Mouse (Mus musculus): ENCODE results near the gene Thada. TPM values are rescaled to one million over a fixed set of nuclear protein-coding genes. Genes with fewer than 3 reads are reported as not detected.

The Thada gene
- polyA plus RNA-seq, 1 experiment from 2014 or later = 6.1 TPM

- H3K9me3 ChIP-seq = no peaks in the 10 kb centered on the region
- H3K4me2 ChIP-seq = no peak overlapping the region
- H3K9ac ChIP-seq = no peak overlapping the region
- WGBS = 67% methylated on average over 9 of the region's 9 CpGs
- no peak for ATAC-seq (ENCODE audit: low FRiP score)
- H3K4me1 ChIP-seq (replicated peaks) = peaks cover 50% of the 10 kb centered on the region
- H3K36me3 ChIP-seq = no peaks in the 10 kb centered on the region; the same call in 1 of the 2 replicates
- peak overlapping the region; percentile 66 for H3K27ac ChIP-seq
- H3K4me3 ChIP-seq = no peak overlapping the region
- no peaks in the 10 kb centered on the region for H3K27me3 ChIP-seq
Observed at GRCm38 (mm10) chr17:84365006-84365716, 100.8 kb downstream of the Thada start.

GRCm38 (mm10) chr17:84363444-84363843 lies 102.6 kb downstream of the Thada start:
- 34% methylated on average over 2 of the region's 2 CpGs for WGBS
- Histone ChIP-seq H3K27me3 (no peaks in the 10 kb centered on the region), H3K9me3 (no peaks in the 10 kb centered on the region), H3K9ac (no peak overlapping the region), H3K27ac (no peak overlapping the region), H3K36me3 (no peaks in the 10 kb centered on the region; the same call in 1 of the 2 replicates), H3K4me2 (no peak overlapping the region), H3K4me3 (no peak overlapping the region), H3K4me1 (replicated peaks) (peaks cover 41% of the 10 kb centered on the region)
- ATAC-seq (ENCODE audit: low FRiP score) = no peak

DNA sequence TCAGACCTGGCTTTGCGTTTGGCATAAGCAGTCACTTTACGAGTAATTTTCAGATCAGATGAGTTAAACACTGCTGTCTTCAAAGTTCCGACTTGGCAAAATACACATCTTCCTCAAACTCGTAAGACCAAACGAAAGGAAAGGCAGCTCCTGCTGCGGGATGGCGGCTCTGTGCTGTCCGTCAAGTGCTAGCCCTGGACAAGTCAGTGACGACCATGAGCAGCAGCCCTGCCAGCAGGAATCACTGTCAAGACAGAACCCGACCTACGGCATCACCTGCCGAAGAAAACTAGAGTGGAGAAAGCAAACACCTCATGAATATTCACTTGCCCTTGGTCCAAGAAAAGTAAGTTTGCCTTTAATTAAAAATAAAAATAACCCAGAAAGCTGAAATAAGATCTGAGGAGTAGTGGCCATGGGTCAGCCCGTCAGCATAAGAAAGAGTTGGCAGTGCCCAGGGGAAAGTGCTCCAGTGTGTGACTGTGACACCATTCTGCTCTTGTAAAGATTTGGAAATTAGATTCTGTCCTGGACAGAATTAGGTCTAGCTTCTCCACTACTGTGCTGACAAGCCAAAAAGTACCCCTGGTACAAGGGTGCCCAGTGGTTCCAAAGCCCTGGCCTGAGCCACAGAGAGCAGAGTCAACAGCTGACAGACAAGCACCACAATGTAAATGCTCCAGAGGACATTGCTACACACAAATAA lies 103.3 kb downstream of the Thada start:
- Histone ChIP-seq H3K4me1 (replicated peaks) (peaks cover 36% of the 10 kb centered on the region), H3K4me2 (no peak overlapping the region), H3K36me3 (no peaks in the 10 kb centered on the region; the same call in 1 of the 2 replicates), H3K27ac (0 out of 2 replicates have a peak overlapping the region, but pooled peaks have one; percentile 23), H3K4me3 (no peak overlapping the region), H3K9ac (no peak overlapping the region), H3K27me3 (no peaks in the 10 kb centered on the region), H3K9me3 (no peaks in the 10 kb centered on the region)
- ATAC-seq (ENCODE audit: low FRiP score) = no peak
- WGBS = 75% methylated on average over 13 of the region's 13 CpGs

GRCm38 (mm10) chr17:84361006-84361405 lies 105.0 kb downstream of the Thada start:
- Histone ChIP-seq H3K4me1 (replicated peaks) (peaks cover 31% of the 10 kb centered on the region), H3K9me3 (no peaks in the 10 kb centered on the region), H3K36me3 (no peaks in the 10 kb centered on the region; the same call in 1 of the 2 replicates), H3K9ac (no peak overlapping the region), H3K27ac (no peak overlapping the region), H3K4me3 (no peak overlapping the region), H3K4me2 (no peak overlapping the region), H3K27me3 (no peaks in the 10 kb centered on the region)
- 92% methylated on average over 1 of the region's 1 CpGs for WGBS
- no peak for ATAC-seq (ENCODE audit: low FRiP score)

- no peak for ATAC-seq (ENCODE audit: low FRiP score)
- WGBS = 82% methylated on average over 7 of the region's 7 CpGs
- no peaks in the 10 kb centered on the region; the same call in 1 of the 2 replicates for H3K36me3 ChIP-seq
- no peak overlapping the region for H3K9ac ChIP-seq
- no peak overlapping the region for H3K27ac ChIP-seq
- no peak overlapping the region for H3K4me3 ChIP-seq
- H3K9me3 ChIP-seq = no peaks in the 10 kb centered on the region
- peaks cover 19% of the 10 kb centered on the region for H3K4me1 ChIP-seq (replicated peaks)
- H3K27me3 ChIP-seq = no peaks in the 10 kb centered on the region
- no peak overlapping the region for H3K4me2 ChIP-seq
Observed at GRCm38 (mm10) chr17:84359810-84360209, 106.2 kb downstream of the Thada start.

DNA sequence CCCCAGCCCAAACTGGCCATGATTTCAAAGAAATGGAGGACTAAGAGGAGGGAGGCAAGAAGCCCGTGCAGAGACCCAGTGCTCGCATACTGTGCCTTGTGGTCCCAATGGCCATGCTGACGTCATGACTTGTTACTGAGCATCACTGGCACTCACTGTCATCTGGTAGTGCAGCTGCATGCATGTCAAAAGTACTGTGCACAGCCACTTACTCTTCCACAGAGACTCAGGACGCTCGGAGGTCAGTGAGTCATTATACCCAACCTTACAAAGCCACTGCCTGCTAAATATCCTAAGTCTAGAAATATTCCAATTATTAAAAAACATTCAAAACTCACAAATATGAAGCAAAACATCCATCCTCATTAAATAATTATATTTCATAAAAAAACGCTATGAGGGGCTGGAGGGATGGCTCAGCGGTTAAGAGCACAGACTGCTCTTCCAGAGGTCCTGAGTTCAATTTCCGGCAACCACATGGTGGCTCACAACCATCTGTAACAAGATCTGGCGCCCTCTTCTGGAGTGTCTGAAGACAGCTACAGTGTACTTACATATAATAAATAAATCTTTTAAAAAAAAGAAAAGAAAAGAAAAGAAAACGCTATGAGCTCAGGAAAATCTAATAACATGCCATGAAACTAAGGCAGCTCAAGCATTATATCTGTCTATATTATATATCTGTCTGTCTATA lies 106.9 kb downstream of the Thada start:
- Histone ChIP-seq H3K4me1 (replicated peaks) (peaks cover 12% of the 10 kb centered on the region), H3K4me3 (no peak overlapping the region), H3K9me3 (no peaks in the 10 kb centered on the region), H3K9ac (no peak overlapping the region), H3K36me3 (no peaks in the 10 kb centered on the region; the same call in 1 of the 2 replicates), H3K27me3 (no peaks in the 10 kb centered on the region), H3K27ac (no peak overlapping the region), H3K4me2 (no peak overlapping the region)
- ATAC-seq (ENCODE audit: low FRiP score) = no peak
- whole genome bisulfite sequencing = 92% methylated on average over 10 of the region's 10 CpGs

GRCm38 (mm10) chr17:84357776-84358175 lies 108.2 kb downstream of the Thada start:
- 94% methylated on average over 8 of the region's 8 CpGs for WGBS
- Histone ChIP-seq H3K27ac (no peak overlapping the region), H3K36me3 (no peaks in the 10 kb centered on the region; the same call in 1 of the 2 replicates), H3K27me3 (no peaks in the 10 kb centered on the region), H3K9ac (no peak overlapping the region), H3K4me3 (no peak overlapping the region), H3K4me1 (replicated peaks) (no peaks in the 10 kb centered on the region; the same call in 1 of the 2 replicates), H3K9me3 (no peaks in the 10 kb centered on the region), H3K4me2 (no peak overlapping the region)
- ATAC-seq (ENCODE audit: low FRiP score) = no peak

GRCm38 (mm10) chr17:84356056-84356887 lies 109.7 kb downstream of the Thada start:
- H3K36me3 ChIP-seq = no peaks in the 10 kb centered on the region
- H3K27me3 ChIP-seq = no peaks in the 10 kb centered on the region
- no peak overlapping the region for H3K4me3 ChIP-seq
- peaks cover 12% of the 10 kb centered on the region for H3K4me1 ChIP-seq (replicated peaks)
- no peak for ATAC-seq (ENCODE audit: low FRiP score)
- H3K4me2 ChIP-seq = no peak overlapping the region
- H3K9me3 ChIP-seq = no peaks in the 10 kb centered on the region
- WGBS = 84% methylated on average over 8 of the region's 8 CpGs
- no peak overlapping the region for H3K27ac ChIP-seq
- no peak overlapping the region for H3K9ac ChIP-seq

DNA sequence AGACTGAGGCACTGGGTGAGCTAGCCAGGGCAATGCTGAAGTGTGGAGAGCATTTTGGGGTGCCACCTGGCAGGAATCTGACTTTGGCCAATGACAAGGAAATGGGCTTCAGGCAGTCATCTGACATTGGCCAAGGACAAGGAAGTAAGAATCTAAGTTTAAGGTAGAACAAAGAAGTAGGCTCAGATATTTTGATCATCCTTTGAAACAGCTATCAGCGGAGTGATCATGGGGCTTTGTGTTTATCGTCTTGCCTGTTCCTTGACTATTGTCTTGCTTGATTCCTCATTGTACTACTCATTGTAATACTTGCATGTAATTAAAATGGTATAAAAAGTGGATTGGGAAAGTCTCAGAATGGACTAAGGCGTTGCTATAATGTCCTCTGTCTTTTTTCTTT lies 111.0 kb downstream of the Thada start:
- Histone ChIP-seq H3K27me3 (no peaks in the 10 kb centered on the region), H3K4me3 (no peak overlapping the region), H3K9ac (no peak overlapping the region), H3K9me3 (no peaks in the 10 kb centered on the region), H3K27ac (no peak overlapping the region), H3K36me3 (no peaks in the 10 kb centered on the region), H3K4me2 (no peak overlapping the region), H3K4me1 (replicated peaks) (peaks cover 18% of the 10 kb centered on the region)
- WGBS = 93% methylated on average over 3 of the region's 3 CpGs
- no peak for ATAC-seq (ENCODE audit: low FRiP score)

DNA sequence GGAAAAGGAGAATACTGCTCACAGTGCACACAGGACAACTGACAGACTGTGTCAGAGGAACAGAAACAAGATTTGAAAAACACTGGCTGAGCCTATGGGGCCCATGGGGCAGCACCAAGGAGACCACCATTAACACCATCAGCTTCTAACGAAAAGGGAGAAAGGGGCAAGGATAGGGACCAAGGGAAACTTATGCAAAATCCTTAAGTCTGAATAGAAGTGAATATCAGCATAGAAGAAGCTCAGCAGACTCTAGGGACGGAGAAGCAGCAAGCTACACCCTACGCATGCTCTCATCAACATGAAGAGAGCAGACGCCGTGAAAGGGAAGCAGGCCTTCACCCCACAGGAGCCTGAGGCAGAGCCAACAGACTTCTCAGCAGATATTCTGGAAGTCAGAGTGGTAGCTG lies 112.1 kb downstream of the Thada start:
- Histone ChIP-seq H3K9ac (no peak overlapping the region), H3K4me1 (replicated peaks) (peaks cover 18% of the 10 kb centered on the region), H3K36me3 (peaks cover 2% of the 10 kb centered on the region; the same call in 1 of the 2 replicates), H3K4me2 (no peak overlapping the region), H3K9me3 (no peaks in the 10 kb centered on the region), H3K27me3 (no peaks in the 10 kb centered on the region), H3K27ac (no peak overlapping the region), H3K4me3 (no peak overlapping the region)
- no peak for ATAC-seq (ENCODE audit: low FRiP score)
- 75% methylated on average over 5 of the region's 5 CpGs for WGBS

DNA sequence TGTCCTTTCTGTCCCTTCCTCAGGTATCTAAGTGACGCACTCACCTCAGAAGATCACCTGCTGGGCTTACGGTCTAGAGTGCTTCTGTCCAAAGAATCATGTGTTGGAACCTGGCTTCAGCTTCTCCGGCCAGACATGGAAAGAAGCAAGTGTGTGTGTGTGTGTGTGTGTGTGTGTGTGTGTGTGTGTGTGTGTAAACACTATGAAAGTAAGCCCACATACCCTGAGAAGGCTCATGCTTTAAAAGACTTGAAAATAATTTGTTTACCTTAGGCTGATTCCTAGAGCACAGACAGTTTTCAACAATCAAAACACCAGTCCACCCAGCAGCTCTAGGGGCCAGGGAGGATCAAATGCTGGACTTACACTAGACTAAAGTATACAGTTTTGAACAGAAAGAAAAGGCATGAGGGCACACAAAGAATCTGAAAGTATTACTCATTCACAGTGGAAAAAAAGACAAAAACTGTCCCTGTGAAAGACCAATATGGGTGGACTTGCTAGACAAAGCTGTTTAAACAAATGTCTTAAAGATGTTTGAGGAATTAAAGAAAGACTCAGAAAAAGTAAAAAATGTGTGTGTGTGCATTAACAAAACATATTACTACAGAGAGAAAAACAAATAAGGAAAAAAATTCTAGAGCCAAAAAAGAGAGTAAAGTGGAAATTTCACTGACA lies 112.6 kb downstream of the Thada start:
- H3K27me3 ChIP-seq = no peaks in the 10 kb centered on the region
- no peak for ATAC-seq (ENCODE audit: low FRiP score)
- H3K9me3 ChIP-seq = no peaks in the 10 kb centered on the region
- 91% methylated on average over 3 of the region's 3 CpGs for WGBS
- H3K4me1 ChIP-seq (replicated peaks) = peaks cover 18% of the 10 kb centered on the region
- no peak overlapping the region; the same call in 1 of the 2 replicates for H3K27ac ChIP-seq
- no peak overlapping the region for H3K4me3 ChIP-seq
- no peak overlapping the region for H3K9ac ChIP-seq
- H3K36me3 ChIP-seq = peaks cover 2% of the 10 kb centered on the region; the same call in 1 of the 2 replicates
- no peak overlapping the region for H3K4me2 ChIP-seq

Measured in hindbrain, embryonic 13.5 days (tissue).